Mouse (Mus musculus): ENCODE measurements around the gene Klra9.
"Not testable (repeated sequence)": the region's sequence is repeated elsewhere in the genome, so short reads cannot be mapped to it uniquely, and the experiment has no call there.

Gene Klra9

GRCm38 (mm10) chr6:130193012-130193411 lies at the start of gene Klra9:
Gene Klra9 (minus strand): TSS chr6:130193112.
- not testable (repeated sequence) for DNase-seq (ENCODE audit: low spot score)

DNA sequence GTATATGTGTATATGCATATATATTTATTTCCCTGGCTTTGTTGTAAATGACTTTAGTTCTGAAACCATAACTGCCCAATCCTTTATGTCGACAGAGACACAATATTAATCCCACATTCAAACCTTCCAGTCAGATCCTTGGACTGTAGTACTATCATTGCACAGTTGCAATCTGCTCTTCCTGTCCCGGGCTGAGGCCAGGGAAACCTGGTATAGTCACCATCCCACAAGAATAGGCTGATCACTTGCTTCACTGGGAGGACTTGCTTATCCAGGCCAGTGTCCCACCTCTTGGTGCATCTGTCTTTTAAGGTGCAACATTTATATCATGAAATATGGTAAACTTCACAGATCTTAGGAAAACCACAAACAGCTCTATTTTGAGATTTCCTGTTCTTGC lies 44.6 kb upstream of the Klra9 start:
- no peak for DNase-seq (ENCODE audit: low spot score)

GRCm38 (mm10) chr6:130236635-130237034 lies 43.7 kb upstream of the Klra9 start:
- DNase-seq (ENCODE audit: low spot score) = no peak

DNA sequence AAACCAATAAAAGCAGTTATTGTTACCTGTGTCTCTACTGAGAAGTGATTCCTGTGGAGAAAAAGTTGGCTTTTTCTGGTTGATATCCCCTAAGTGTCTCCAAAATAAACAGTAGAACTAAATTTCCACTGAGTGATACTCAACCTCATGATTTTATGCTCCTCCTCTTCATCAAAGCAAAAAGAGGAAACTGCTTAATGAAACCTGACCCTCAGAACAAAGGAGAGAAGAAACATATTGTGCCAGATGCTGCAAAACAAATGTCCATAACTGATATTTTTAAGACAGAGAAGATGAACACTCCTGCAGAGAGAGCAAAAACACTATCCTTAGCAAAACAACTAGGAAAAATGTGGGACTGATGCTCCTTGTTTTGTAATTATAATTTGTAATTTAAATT lies 40.3 kb upstream of the Klra9 start, which contains the start of gene Klra7:
TSS of gene Klra7 (minus strand) at position 101 of the 400 bp plus-strand sequence.
- no peak for DNase-seq (ENCODE audit: low spot score)

- DNase-seq (ENCODE audit: low spot score) = not testable (repeated sequence)
These were observed 4.5 kb upstream of the Klra9 start for GRCm38 (mm10) chr6:130197453-130197852.

DNA sequence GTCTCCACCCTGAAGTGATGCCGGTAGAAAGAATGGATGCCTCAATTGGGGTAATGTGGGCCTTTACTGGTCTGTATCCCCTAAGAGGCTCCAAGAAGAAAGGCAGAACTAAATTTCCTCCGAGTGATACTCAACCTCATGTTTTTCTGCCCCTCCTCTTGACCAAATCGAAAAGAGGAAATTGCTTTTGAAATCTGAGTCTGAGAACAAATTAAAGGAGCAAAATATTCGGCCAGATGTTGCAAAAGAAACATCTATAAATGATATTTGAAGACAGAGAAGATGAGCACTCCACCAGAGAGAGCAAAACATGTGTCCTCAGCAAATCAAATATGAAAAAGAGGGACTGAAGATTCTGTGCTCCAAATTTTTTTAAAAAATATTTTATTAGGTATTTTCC lies 63.1 kb downstream of the Klra9 start, which contains the start of gene Klra8:
TSS of gene Klra8 (minus strand) at position 101 of the 400 bp plus-strand sequence.
- not testable (repeated sequence) for DNase-seq (ENCODE audit: low spot score)

All from yolk sac, embryonic 10.5 days (tissue).